Mouse (Mus musculus) stomach, embryonic 14.5 days (tissue): ENCODE results near the gene Il3ra. TPM values are rescaled to one million over a fixed set of nuclear protein-coding genes. Genes with fewer than 3 reads are reported as not detected.

Experiments used
- ATAC-seq: fragments of 200-750 bp; cut with Nextera tagmentation; 2 replicates; pipeline ENCODE4 v1.8.0; 2017; ENCODE audit warnings: low read depth, moderate TSS enrichment; ENCODE audit not compliant: insufficient number of reproducible peaks, insufficient read depth, low FRiP score
- H3K27ac ChIP-seq: fragments of 300-500 bp; sonication (generic); 2 replicates; pipeline ENCODE4 v1.5.1; 2014; ENCODE audit warnings: mild to moderate bottlenecking, low read length, moderate library complexity, mixed read lengths
- H3K27me3 ChIP-seq: fragments of 300-500 bp; sonication (generic); 2 replicates; pipeline ENCODE4 v1.6.1; 2014; ENCODE audit warnings: low read length, control low read depth, mixed read lengths; ENCODE audit not compliant: control insufficient read depth, insufficient read depth
- H3K36me3 ChIP-seq: fragments of 300-500 bp; sonication (generic); 2 replicates; pipeline ENCODE4 v1.6.1; 2014; ENCODE audit warnings: mild to moderate bottlenecking, control low read depth, low read length, moderate library complexity, mixed read lengths; ENCODE audit not compliant: control insufficient read depth, insufficient read depth
- H3K4me1 ChIP-seq: fragments of 300-500 bp; sonication (generic); 2 replicates; pipeline ENCODE4 v1.6.1; 2014; ENCODE audit warnings: low read length, control low read depth, mixed read lengths; ENCODE audit not compliant: control insufficient read depth, insufficient read depth
- H3K4me2 ChIP-seq: fragments of 300-500 bp; sonication (generic); replicated peaks from 2 replicates; pipeline ENCODE4 v1.6.1; 2014; ENCODE audit warnings: low read depth, low read length, control low read depth
- H3K4me3 ChIP-seq: fragments of 300-500 bp; sonication (generic); 2 replicates; pipeline ENCODE4 v1.5.1; 2014; ENCODE audit warnings: low read depth, low read length, control low read depth
- H3K9ac ChIP-seq: fragments of 300-500 bp; sonication (generic); replicated peaks from 2 replicates; pipeline ENCODE4 v1.6.1; 2014; ENCODE audit warnings: low read depth, mild to moderate bottlenecking, control low read depth, low read length, moderate library complexity, mixed read lengths
- H3K9me3 ChIP-seq: fragments of 300-500 bp; sonication (generic); 2 replicates; pipeline ENCODE4 v1.6.1; 2016; ENCODE audit warnings: low read depth, low read length, control low read depth; ENCODE audit not compliant: control insufficient read depth
- WGBS: fragments of 180-500 bp; shearing (Covaris S2); extraction: QIAGEN DNeasy Blood & Tissue Kit; methylation state at CpG from one replicate; pipeline ENCODE4 v1.1.7; 2014; 5-methylcytosine and 5-hydroxymethylcytosine counted together
- polyA plus RNA-seq: library from polyadenylated mRNA; unstranded; fragments of >200 nt; fragmentation: Nextera tagmentation; extraction: Ambion mirVana; gene quantifications from 2 replicates; pipeline ENCODE4 v1.2.1, GENCODE M21; 2014

The Il3ra gene
- polyA plus RNA-seq = 4.0 and 6.7 TPM in 2 replicates

GRCm38 (mm10) chr14:14345948-14346812 lies at the start of gene Il3ra:
Il3ra (plus strand) TSS chr14:14346275.
- H3K36me3 ChIP-seq = no peaks in the 10 kb centered on the region
- H3K4me2 ChIP-seq = peak within 1 kb of the TSS; percentile 56
- no peaks in the 10 kb centered on the region for H3K4me1 ChIP-seq
- peak within 1 kb of the TSS; percentile 60 for H3K9ac ChIP-seq
- 3% methylated on average over 69 of the region's 69 CpGs for WGBS
- H3K27ac ChIP-seq = peak within 1 kb of the TSS; percentile 69
- peak within 1 kb of the TSS; percentile 59 for H3K4me3 ChIP-seq
- peaks cover 45% of the 10 kb centered on the region for H3K9me3 ChIP-seq
- no peaks in the 10 kb centered on the region for H3K27me3 ChIP-seq
- ATAC-seq = peak; percentile 26

DNA sequence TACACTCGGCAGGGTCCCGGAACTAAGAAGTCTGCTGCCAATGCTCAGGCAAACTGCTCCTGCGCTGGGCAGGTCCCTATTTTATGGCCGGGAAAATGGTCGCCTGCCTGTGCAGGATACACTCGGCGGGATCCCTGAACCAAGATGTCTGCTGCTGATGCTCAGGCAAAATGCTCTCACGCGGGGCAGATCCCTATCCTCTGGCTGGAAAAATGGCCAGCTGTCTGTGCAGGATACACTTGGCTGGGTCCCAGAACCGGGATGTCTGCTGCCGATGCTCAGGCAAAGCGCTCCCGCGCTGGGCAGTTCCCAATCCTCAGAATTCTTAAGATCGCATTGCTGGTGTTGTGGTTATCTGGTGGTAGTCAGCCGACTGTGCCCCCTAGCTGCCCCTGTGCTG lies 37.1 kb upstream of the Il3ra start:
- Histone ChIP-seq H3K27ac (no peak overlapping the region), H3K4me3 (no peak overlapping the region), H3K9me3 (no peaks in the 10 kb centered on the region), H3K36me3 (no peaks in the 10 kb centered on the region), H3K4me1 (no peaks in the 10 kb centered on the region), H3K9ac (no peak overlapping the region), H3K4me2 (no peak overlapping the region), H3K27me3 (no peaks in the 10 kb centered on the region)
- ATAC-seq = no peak
- 45% methylated on average over 16 of the region's 16 CpGs for WGBS

DNA sequence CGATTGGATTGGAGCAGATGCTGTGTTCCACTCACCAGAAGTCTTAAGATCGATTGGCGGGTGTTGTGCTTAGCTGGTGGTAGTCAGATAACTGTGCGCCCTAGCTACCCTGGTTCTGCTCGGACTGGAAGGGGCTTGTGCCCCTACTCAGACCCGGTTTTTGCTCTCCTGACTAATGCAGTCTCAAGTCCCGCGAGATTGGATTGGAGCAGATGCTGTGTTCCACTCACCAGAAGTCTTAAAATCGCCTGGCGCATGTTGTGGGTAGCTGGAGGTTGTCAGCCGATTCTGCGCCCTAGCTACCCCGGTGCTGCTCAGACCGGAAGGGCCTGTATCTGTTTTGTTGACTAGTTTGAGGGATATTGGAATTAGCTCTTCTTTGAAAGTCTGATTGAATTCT lies 36.7 kb upstream of the Il3ra start:
- WGBS = 52% methylated on average over 14 of the region's 14 CpGs
- Histone ChIP-seq H3K27me3 (no peaks in the 10 kb centered on the region), H3K27ac (no peak overlapping the region), H3K4me3 (no peak overlapping the region), H3K36me3 (no peaks in the 10 kb centered on the region), H3K9ac (no peak overlapping the region), H3K4me2 (no peak overlapping the region), H3K4me1 (no peaks in the 10 kb centered on the region), H3K9me3 (no peaks in the 10 kb centered on the region)
- ATAC-seq = no peak

GRCm38 (mm10) chr14:14322528-14322927 lies 23.5 kb upstream of the Il3ra start, which contains the start of gene Olfr31:
Olfr31 (plus strand) TSS chr14:14322828.
- Histone ChIP-seq H3K27me3 (no peaks in the 10 kb centered on the region), H3K9ac (no peak within 1 kb of the TSS), H3K4me3 (no peak within 1 kb of the TSS), H3K27ac (no peak within 1 kb of the TSS), H3K4me1 (no peaks in the 10 kb centered on the region), H3K36me3 (no peaks in the 10 kb centered on the region), H3K4me2 (no peak within 1 kb of the TSS), H3K9me3 (no peaks in the 10 kb centered on the region; the same call in 1 of the 2 replicates)
- no peak for ATAC-seq

DNA sequence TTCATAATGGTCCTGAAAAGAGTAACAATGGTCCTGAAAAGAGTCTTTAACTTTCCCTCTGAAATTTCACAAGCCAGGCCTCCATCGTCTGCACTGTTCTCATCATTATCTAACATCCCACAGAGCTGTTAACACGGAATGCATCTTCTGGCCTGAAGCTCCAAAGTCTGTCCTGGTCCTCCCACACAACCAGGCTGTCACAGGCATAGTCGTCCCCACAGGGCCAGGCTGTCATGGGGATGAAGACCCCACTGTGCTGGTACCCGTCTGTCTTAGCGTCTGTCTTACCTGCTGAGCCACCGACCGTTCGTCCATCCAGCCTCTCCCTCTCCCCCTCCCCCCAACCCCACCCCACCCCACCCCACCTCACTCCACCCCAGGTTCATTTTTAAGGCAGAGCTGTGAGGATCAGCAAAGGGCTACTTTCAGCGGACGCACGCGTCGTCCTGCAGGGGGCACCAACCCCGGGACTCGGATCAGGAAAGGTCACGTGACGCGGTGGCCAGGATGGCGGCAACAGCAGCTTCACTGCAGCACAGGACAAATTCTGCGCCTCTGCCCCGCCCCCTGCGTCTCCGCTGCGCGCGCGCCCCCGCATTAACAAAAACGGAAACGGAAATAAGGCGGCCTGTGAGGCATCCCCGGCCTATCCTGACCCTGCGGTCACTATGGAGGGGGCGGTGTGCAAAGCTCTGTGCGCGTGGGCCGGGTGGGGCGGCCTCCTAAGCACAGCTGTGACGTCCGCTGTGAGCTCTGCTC lies 783 bp upstream of the Il3ra start:
- ATAC-seq = peak; percentile 79
- Histone ChIP-seq H3K4me2 (peak overlapping the region; percentile 56), H3K27ac (no peak overlapping the region; the same call in 1 of the 2 replicates), H3K9ac (peak overlapping the region; percentile 60; the same call in 1 of the 2 replicates), H3K4me3 (peak overlapping the region; percentile 59), H3K36me3 (no peaks in the 10 kb centered on the region), H3K4me1 (no peaks in the 10 kb centered on the region), H3K27me3 (no peaks in the 10 kb centered on the region), H3K9me3 (peaks cover 36% of the 10 kb centered on the region)
- 5% methylated on average over 40 of the region's 40 CpGs for WGBS

- peak overlapping the region; percentile 59 for H3K4me3 ChIP-seq
- H3K9ac ChIP-seq = peak overlapping the region; percentile 60; the same call in 1 of the 2 replicates
- no peaks in the 10 kb centered on the region for H3K4me1 ChIP-seq
- H3K4me2 ChIP-seq = peak overlapping the region; percentile 56
- no peak overlapping the region; the same call in 1 of the 2 replicates for H3K27ac ChIP-seq
- WGBS = 25% methylated on average over 15 of the region's 16 CpGs
- H3K9me3 ChIP-seq = peaks cover 51% of the 10 kb centered on the region
- peak; percentile 3; the same call in 1 of the 2 replicates for ATAC-seq
- no peaks in the 10 kb centered on the region for H3K27me3 ChIP-seq
- no peaks in the 10 kb centered on the region for H3K36me3 ChIP-seq
Measured at GRCm38 (mm10) chr14:14346813-14347100, 682 bp downstream of the Il3ra start.

DNA sequence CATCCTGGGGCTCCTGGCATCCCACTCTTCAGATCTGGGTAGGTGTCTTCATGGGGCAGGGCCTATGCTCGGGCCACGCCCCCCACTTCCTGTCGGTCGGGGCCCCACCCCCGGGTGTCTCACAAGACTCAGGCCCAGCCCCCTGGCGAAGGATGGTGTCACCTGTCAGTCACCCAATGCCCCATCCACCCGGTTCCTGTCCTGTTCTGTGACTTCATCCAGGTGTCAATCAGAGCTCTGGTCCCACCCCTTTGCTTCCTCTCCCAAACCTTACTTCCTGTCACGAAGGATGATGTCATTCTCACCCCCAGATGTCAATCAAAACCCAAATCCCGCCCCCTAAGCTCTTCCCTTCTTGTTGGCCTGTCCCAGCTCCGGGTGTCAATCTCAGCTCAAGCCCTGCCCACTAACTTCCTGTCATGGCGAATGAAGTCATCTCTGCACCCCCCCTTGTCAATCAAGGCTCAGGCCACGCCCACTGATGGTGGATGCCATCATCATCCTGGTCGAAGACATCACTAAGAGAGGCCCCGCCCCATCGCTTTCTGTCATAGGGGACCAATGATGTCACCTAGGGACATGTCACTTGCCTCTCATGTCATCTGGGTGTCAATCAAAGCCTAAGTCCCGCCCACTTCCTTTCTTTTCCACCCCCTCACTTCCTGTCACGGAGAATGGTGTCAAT lies 1.2 kb downstream of the Il3ra start:
- 83% methylated on average over 17 of the region's 17 CpGs for WGBS
- Histone ChIP-seq H3K9ac (no peak overlapping the region), H3K4me2 (peak overlapping the region; percentile 56; the same call in 1 of the 2 replicates), H3K9me3 (peaks cover 53% of the 10 kb centered on the region), H3K36me3 (no peaks in the 10 kb centered on the region), H3K27ac (no peak overlapping the region), H3K27me3 (no peaks in the 10 kb centered on the region), H3K4me3 (no peak overlapping the region), H3K4me1 (no peaks in the 10 kb centered on the region)
- peak; percentile 6; the same call in 1 of the 2 replicates for ATAC-seq
